Mouse (Mus musculus): ENCODE measurements around the gene Usp7.
A peak's percentile ranks its signal among the peaks of the same experiment; 100 is the strongest.

DNA sequence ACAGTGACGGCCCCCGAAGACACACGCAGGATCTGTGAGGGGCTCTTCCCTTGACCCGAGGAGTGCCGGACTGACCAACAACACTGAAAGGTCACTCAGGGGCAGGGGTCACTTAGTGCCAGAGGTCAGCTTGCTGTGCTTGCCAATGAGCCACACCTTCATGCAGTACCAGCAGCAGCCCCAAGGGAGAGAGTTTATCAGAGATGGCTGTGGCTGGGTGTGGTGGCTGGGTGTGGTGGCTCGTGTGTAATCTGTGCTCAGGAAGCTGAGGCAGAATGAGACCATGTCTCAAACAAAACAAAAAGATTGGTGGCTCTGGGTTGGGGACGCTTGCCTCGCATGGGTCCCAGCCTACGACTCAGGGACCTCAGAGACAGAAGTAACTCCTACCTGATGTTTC lies 136.5 kb downstream of the Usp7 start:
- peak; percentile 33; the same call in 1 of the 2 replicates for TF ChIP-seq CTCF (IDR thresholded peaks at IDR 0.05; ENCODE audit: low read depth)
- no peak for TF ChIP-seq EP300 (optimal IDR thresholded peaks at IDR 0.05)
